Mouse (Mus musculus): ENCODE results near the gene Pgbd5. TPM values are rescaled to one million over a fixed set of nuclear protein-coding genes. Genes with fewer than 3 reads are reported as not detected.
"Not testable (repeated sequence)": the region's sequence is repeated elsewhere in the genome, so short reads cannot be mapped to it uniquely, and the experiment has no call there.

Pgbd5 gene
- total RNA-seq, 4 experiments from 2014 or later: 179 to 198 (median 184) TPM

DNA sequence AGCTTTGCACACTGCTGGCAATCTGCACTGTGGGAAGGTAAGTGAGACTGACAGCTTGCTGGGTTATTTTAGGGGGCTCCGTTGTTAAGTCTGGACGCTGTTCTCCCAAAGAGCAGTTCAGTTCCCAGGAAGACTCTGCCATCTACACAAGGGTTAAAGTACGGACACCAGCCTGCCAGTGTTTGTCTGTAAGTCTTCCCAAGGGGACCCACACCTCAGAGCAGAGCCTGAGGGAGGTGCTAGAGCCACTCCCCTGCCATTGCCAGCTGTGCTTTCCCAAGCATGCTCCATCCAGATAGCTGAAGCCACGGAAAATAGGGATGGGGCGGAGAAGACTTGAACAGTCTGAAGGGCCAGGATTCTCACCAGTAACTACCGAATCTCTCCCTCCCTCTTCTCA is 8.6 kb downstream of the Pgbd5 start:
- DNase-seq (ENCODE audit: low spot score in 2 of 2): no peak

DNA sequence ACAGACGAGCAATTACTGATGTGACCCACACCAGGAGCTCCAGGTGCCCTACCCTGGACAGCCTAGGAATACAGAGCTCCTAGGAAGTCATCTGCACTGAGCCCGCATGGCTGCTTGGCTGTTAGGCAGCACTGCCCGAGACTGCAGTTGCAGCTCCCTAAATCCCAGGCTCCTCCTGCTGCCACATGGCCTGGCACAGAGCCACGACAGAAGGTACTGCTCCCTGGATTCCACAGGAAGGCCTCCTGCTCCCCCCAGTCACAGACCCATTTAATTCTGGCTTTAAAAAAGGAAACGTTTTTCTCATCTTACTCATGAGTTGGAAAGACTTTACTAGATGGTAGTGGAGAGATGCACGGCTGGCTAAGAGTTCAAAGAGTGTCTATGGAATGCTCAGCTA is 10.0 kb downstream of the Pgbd5 start:
- no peak for DNase-seq (ENCODE audit: low spot score in 2 of 2)

DNA sequence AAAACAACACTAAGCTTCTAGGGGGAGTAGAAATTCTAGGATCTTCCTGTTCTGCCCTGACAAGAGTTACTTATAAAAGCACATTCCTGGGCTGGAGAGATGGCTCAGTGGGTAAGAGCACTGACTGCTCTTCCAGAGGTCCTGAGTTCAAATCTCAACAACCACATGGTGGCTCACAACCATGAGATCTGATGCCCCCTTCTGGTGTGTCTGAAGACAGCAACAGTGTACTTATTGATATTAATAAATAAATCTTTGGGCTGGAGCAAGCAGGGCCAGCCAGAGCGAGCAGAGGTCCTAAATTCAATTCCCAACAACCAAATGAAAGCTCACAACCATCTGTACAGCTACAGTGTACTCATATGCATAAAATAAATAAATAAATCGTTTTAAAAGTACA is 10.7 kb downstream of the Pgbd5 start:
- not testable (repeated sequence) for DNase-seq (ENCODE audit: low spot score in 2 of 2)

DNA sequence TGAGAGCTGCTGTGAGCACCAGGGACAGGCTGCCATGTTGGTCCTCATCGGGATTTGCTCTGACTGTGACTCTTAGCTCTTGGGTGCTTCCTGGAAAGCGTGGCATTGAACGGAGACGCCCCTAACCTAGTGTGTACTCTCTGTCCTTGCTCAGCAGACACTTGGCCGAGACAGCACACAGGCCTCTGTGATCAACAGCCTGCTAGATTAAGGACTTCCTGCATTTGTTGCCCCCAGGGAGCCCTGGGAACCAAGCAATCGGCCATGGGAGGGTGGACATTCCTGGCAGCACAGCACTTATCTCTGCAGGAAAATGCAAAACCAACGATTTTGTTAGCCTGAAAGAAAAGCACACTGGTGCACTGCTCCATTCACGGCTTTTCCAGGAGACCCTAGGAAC is 18.0 kb downstream of the Pgbd5 start:
- no peak for DNase-seq (ENCODE audit: low spot score in 2 of 2)

DNA sequence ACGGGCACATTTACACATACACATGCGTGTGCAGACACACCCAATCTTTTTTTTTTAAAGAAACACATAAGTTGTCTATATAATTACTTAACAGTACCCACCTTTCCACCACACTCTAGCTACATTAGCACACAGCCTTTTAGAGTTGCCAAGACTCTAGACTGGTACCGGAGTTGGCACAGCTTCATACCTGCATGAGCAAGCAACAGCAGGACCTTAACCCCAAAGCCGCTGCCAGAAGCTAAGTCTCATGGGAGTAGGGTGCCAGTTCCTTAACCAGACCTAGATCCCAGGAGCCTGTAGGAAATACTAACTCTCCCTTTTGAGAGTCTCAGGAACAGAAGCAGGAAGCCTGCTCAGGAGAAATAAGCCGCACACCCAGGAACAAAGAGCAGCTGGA is 20.5 kb downstream of the Pgbd5 start:
- no peak for DNase-seq (ENCODE audit: low spot score in 2 of 2)

DNA sequence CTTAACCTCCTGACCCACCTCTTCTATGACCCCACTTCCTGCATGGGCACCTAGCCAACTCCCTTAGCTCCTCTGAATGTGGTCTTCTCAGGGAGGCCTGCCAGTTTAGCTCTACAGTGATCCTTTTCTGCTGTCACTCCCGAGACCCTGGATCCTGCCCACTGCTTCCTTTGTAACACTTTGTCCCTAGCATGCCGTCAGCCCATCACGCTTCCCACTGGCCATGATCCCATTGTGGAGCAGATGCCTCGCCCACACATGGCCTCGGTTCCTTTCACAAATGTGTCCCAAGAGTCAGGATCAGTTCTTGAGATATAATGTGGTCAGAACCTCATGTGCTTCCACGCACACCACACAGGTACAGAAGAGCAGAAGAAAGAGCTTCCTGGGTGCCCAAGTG is 21.3 kb downstream of the Pgbd5 start:
- DNase-seq (ENCODE audit: low spot score in 2 of 2): no peak

DNA sequence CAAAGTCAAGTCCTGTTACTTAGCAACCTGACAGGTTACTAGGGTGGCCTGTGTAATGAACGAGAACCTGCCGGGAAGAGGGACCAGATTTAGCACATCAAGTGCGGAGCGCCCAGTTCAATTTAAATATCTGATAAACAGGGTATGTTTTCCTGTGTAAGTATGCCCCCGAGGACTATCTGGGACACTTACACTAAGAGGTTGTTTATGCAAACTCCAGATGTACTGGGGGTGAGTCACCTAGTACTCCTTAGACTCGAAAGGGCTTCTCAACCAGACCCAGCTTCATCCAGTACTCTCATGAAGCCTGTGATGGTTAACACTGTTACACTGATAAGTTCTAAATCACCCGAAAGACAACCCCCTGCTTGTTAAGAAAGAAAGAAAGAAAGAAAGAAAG is 22.8 kb downstream of the Pgbd5 start:
- DNase-seq (ENCODE audit: low spot score in 2 of 2): no peak

DNA sequence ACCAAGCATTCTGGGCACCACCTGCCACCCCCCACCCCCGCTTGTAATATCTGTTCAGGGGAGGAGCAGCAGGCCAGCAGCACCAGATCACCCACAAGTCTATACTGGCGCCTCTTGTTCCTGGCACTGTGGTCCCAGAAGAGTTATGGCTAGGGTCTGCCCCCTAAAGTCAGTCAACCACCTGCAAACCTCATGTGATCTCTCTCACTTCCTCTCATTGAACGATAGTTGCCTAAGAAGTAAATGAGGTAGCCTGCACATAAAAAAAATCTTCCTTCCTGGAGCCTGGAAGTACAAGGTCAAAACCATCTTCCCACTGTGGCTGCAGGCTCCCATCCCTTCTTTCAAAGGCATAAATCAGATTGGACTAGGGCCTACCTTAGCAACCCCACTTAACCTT is 23.7 kb downstream of the Pgbd5 start:
- DNase-seq (ENCODE audit: low spot score in 2 of 2): no peak

DNA sequence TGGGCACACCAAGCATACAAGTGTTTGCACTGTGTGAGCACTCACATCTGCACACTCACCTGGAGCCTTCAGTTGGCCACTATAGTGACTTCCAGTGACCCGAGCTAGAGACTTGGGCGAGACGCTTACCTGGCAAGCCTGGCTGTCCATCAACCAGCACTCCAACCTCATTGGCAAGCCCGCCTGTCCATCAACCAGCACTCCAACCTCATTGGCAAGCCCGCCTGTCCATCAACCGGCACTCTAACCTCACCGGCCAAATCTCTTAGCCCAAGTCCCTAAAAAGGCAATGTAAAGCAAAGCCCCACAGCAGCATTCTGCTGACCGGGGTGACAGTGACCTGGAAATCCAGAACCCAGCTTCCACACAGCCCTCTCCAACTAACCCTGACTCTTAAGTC is 24.5 kb downstream of the Pgbd5 start:
- no peak for DNase-seq (ENCODE audit: low spot score in 2 of 2)

DNA sequence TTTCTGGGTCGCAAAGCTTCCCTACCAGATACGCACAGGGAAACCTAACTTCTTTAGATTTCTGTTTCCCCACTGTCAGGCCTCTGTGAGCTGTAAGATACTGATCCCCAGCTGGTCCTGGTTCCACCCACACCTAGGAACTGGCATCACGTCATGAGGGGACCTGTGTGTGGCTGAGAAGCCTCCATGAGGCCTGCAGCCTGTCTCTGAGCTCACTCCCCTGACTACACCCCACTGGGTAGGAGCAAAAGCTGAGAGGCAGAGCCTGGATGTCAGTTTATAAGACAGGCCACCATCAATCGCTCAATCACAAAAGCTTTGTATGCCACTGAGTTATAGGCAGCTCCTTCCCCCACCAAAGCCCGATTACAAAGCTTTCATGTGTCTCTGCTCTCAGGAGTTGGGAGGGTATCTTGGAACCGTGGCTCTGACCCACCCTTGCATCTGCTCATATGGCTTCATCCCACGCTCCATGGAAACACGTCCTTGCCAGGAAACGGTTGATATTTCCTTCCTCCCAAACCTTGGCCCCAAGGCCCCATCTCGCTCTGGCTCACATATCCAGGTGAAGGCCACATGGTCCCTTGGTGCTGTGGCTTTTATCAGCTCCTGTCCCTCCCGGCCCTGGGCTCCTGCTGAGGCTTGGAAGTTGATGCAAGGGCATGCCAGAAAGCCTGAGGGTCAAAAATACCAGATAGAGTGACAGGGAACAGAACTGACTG is 26.1 kb downstream of the Pgbd5 start:
- DNase-seq (ENCODE audit: low spot score in 2 of 2): peak in 1 of 2 experiments; percentile 65

DNA sequence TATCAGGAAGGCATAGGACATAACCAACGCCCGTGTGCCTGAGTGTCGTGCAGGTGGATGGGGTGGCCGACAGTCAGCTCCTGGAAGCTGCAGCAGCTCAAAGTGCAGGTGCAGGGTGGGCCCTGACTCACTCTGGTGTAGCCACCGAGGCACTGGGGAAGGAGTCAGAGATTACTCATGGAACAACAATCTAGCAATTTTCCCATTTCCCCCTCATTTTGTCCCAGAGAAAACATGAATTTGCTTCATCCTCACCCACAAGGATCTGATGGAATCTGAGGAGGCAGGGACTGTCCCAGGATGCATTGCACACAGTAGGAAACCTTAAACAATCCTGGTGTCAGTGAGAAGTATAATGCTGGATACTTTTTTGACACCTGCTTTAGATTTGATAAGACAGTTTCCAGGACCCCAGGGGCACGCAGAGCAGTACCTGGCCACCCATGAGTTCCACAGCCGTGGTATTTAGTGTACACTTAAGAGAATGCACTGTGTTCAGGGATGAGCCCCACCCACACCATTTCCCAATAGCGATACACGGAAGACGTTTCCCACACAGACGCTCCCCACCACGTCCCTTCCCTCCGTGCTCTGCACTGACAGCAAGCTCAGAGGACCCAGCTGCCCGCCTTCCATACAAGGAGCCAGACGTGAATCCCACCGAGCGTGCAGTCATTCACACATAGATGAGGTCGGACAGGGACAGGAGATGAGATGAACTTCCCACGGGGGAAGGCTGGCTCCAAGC is 26.8 kb downstream of the Pgbd5 start:
- DNase-seq (ENCODE audit: low spot score in 2 of 2): no peak

DNA sequence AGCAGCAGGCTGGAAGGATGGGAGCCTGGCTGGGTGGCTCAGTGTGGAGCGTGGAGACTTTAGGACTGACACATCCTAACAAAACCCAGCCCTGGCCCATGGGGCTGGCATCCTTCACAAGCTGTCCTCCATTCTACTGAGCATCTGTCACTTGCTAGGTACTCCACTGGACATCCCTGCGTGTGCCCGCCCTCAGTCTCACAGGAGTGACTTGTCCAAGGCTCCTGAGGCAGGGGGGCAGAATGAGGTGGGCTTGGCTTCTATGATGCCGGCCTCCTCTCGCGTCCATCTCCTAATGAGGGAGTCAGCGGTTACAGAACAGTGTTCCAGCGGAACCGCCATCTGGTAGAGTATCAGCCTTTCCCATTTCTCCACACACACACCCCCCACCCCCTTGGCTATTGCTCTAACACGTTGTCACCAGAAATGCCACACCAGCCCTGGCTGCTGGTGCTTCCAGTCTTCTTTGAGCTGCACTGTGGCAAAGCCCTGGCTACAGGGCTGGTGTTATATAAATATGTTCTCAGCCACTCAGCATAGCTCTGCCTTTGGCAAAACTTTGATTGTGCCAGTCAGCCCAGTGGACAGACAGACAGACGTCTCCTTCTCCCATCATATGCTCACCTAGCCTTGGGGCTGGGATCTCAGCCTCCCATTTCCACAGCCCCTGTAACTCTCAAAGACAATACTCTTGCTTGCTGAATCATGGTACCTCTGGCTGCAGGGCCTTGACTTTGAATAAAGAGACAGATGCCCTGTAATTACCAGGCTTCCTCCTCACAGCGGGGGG is 34.8 kb downstream of the Pgbd5 start:
- DNase-seq (ENCODE audit: low spot score in 2 of 2): no peak

DNA sequence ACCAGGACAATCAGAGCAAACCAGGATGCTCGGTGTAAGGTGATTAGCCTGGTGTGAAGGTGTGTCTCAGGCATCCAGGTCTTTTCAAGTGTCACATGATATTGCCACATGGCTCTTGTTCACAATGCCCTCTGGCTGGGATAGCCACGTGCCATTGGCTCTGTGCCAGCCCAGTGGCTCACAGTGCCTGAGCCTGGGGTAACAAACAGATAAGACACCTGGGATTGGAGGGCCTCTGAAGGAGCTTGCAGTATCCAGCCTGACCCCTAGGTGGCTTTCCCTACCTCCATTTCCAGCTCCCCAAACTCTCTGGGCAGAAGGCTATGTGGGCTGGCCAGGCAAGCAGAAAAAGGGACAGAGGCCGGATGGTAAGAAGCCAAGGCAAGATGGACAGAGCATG is 35.6 kb downstream of the Pgbd5 start:
- no peak for DNase-seq (ENCODE audit: low spot score in 2 of 2)

DNA sequence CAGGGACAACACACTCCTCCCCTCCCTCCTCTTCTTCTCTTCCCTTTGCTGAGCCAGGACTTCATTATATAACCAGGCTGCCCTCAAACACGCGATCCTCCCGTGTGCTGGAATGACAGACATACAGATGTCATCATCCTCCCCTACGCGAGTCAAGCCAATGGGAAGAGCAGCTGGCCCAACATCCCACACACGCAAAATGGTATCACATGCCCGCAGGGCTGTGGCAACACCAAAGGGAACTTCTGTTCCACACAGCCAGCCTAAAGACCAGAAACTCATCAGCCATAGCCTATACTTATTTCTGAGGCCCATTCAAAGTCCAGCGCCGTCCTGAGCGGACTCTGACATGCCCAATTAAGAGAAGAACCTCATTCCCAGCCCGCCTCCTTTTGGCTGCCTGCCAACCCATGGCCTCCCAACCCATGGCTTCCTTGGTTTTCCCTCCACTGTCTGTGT is 40.0 kb downstream of the Pgbd5 start:
- DNase-seq (ENCODE audit: low spot score in 2 of 2): peak; percentile 49 to 81

DNA sequence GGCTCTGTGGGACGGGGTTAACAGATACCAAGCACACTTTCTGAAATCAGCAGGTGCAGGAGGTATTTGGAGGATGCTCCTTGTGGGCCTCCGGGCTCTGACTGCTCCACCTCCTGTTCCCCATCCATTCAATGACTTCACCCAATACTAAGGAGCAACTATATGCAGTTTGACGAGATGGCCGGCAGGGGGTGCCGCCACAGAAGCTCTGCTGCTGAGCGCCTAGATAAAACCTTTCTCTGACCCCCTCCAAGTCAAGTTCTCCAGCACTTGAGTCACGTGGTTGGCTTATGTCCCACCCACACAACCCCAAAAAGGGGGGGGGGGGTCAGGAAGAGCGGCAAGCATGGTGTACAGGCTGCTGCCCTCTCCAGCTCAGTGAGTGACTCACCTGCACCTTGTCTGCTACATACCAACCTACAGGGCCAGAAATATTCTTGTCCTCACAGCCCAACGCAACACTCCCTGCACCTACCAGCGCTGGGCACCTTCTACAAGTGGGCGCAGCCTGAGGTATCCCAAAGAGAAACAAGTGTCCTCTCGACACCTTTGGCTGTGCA is 40.5 kb downstream of the Pgbd5 start:
- no peak for DNase-seq (ENCODE audit: low spot score in 2 of 2)

DNA sequence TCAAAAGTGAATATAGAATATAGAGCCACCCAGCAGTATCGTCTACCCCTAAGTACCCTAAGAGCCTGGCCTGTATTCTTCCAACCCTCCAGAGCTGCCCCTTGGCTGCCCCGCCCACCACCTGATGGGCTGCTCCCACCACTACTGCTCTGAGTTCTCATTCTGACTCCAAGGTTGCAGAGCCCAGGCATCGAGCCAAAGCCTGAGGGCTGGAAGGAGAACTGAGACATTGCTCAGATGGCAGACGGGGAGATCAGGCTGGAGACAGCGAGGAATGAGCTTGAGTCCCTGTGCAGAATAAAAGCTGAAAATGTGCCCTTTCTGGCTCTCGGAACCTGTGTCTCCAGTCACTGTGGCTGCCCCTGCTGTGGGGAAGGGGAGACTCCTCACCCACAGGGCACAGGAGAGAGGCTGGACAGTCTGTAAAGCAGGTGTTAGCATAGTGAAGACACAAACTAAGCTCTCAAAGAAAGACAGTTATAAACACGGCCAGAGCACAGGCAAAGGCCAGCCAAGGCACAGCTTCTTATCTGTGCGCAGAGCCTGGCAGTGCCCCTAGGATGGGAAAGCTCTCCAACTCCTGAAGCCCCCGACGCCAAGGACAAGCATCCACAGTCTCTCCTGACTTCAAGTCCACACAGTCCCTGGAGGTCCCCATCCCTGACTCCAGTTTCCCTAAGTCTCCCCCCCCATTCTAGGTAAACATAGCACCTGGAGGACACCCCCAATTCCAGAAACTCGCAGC is 42.0 kb downstream of the Pgbd5 start:
- peak in 1 of 2 experiments; percentile 61 for DNase-seq (ENCODE audit: low spot score in 2 of 2)

DNA sequence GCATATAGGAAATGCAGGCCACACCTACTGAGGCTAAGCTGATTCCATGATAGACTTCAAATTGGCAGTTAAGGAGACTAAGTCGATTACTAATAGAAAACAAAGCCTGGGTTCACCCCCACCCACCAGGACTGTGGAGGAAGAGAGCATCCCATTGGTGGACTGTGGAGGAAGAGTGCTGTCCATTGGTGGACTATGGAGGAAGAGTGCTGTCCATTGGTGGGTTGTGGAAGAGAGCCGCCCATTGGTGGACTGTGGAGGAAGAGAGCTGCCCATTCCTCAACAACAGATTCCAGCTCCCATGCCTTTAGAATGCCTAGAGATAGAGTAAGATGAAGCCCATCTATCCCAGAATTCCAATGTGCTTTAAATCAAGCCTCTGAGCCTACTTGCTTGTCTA is 42.9 kb downstream of the Pgbd5 start:
- no peak for DNase-seq (ENCODE audit: low spot score in 2 of 2)

DNA sequence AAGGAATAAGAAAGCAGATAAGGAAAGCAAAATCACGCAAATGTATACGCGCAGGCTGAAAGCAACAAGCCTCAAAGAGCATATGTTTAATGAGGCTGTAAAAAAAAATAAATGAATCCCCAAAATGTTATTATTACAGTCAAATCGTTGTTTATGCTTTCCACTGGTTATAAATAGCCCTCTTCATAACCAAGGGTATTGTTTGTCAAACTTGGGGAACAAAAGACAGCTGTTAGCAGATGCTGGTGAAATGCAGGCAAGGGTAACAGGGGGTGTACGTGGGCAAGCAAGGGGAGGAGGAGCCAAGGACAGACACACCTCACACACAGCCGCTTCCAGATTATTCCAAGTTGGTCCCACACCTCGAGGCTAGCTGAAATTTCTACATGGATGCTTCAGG is 44.1 kb downstream of the Pgbd5 start:
- DNase-seq (ENCODE audit: low spot score in 2 of 2): no peak

DNA sequence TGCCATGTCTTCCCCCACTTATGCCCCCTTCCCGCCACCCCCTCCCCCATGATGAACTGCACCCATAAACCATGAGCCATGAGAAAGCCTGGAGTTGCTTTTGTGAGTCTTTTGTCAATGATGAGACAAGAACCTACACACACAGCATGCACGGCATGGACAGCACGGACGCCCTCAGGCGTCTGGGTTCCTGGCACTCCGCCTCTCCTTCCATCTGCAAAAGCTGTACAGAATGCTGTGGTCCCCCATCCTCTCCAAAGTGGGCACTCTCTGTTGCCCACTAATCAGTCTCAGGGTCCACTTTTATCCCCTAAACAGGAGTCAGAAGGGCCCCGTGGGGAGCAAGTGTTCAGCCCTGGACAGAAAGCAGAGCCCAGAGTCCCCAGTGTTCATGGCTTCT is 44.5 kb downstream of the Pgbd5 start:
- no peak for DNase-seq (ENCODE audit: low spot score in 2 of 2)

DNA sequence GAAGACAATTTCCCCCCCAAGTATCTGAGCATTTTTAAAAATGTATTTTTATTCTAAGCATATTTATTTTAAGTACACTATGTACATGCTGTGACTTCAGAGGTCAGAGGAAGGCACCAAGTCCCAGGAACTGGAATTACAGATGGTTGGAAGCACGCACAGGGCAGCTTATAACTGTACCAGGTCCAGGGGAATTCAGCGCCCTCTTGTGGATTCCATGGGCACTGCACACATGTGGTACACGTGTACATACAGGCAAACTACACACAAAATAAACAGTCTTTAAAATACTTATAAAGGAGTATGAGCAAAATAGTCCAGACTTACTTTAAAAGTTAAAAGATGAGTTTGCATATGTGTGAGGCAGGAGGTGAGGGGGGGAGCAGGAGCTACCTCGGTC is 45.5 kb downstream of the Pgbd5 start:
- no peak for DNase-seq (ENCODE audit: low spot score in 2 of 2)

DNA sequence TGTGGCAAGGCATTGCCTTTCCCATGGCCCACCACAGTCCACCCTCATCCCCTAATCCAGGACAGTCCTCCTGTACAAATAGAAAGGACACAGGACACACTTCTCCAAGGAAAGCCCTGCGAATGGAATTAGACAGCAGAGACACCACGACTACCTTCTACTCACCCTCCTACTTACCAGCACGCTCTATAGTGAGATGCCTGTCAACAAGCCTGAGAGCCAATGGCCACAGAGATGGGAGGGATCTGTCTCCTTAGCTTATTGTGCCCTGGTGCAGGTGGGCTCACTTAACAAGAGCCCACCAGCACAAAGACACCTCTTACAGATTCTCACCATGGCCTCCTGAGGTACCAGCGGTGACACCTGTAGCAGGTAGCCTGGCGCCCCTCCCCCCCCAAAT is 46.4 kb downstream of the Pgbd5 start:
- no peak for DNase-seq (ENCODE audit: low spot score in 2 of 2)
